Mouse (Mus musculus) G1E-ER4 (cell line): ENCODE data around the gene Rubcn. TPM values are rescaled to one million over a fixed set of nuclear protein-coding genes. Genes with fewer than 3 reads are reported as not detected.

Experiments
- GATA1 ChIP-seq: IDR thresholded peaks from one replicate; pipeline ENCODE4 v1.8.0; 2012; ENCODE audit warnings: low read length, inconsistent platforms
- polyA plus RNA-seq: library from polyadenylated mRNA; stranded (reverse); fragments of >175 nt; gene quantifications from 2 replicates; pipeline ENCODE4 v1.2.3, GENCODE M21; 2012

Rubcn gene
- polyA plus RNA-seq, 1 experiment = 9.3 TPM

- TF ChIP-seq GATA1 = no peak
These were observed 612 bp upstream of the Rubcn start for GRCm38 (mm10) chr16:32878157-32878598.

GRCm38 (mm10) chr16:32876831-32877230 is 735 bp downstream of the Rubcn start:
- no peak for TF ChIP-seq GATA1

GRCm38 (mm10) chr16:32875847-32876246 is 1.7 kb downstream of the Rubcn start:
- no peak for TF ChIP-seq GATA1

DNA sequence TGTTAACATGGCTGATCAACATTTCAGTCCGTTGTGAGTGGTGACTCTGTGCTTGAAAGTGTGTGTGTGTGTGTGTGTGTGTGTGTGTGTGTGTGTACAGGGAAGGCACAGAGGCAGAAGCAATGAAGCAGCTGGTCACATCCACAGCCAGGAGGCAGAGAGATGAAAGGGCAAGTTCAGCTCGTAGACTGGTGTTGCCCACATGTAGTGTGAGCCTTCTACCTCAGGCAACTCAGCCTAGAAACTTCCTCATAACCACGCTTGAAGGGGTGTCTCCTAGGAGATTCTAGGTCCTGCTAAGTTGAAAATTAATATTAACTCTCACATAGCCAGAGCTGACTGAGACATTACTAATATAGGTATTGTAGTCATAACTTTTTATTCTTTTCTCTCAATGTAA is 4.2 kb downstream of the Rubcn start:
- no peak for TF ChIP-seq GATA1

DNA sequence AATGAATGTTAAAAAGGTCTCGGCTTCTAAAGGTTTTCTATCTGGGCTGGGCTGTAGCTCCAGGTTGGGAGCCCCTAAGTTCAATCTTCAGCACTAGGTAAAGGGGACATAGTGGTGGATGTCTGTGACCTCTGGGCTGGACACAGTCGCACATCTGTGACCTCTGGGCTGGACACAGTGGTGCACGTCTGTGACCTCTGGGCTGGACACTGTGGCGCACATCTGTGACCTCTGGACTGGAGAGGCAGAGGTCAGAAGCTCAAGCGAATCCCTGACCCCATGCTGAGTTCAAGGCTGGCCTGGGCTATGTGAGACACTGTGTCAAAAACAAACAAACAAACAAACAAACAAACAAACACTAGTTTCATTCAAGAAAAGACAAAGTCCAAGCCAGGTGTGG is 7.3 kb downstream of the Rubcn start:
- no peak for TF ChIP-seq GATA1

- TF ChIP-seq GATA1 = no peak
These were observed 9.5 kb downstream of the Rubcn start for GRCm38 (mm10) chr16:32867919-32868552.

DNA sequence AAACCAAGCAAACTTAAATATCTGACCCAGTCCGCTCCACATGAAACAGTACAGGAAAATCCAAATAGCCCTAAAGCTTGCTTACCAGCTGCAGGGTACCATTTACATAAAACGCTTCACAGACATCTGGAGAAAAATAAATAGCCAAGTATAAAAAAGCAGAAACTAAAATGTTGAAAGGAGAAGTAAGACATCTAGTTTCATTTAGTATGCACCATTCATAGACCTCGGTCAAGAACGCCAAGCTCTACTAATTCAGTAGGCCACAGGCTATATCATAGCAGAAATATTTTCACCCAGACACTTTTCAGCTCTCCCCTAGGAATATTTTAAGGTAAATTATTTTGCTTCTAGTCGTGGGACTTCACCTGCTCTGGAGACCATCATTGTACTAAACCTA is 10.9 kb downstream of the Rubcn start:
- no peak for TF ChIP-seq GATA1

DNA sequence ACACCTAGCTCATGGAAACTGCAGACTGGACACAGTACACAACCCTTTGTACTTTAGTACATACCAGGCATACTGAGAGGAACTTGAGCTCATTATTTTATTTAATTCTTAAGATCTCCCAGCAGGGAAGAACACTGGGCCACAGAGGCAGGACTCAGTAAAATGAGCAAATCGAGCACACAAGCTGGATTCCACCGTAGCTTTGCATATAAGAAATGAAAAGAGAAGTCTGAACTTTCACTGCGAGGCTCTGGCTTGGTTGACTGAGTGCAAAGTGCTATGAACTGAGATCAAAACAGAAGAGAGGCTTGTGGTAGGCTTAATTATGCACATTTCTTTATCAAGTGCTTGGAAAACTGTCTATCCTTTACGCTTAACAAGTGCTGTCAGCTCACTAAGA is 12.2 kb downstream of the Rubcn start:
- no peak for TF ChIP-seq GATA1

DNA sequence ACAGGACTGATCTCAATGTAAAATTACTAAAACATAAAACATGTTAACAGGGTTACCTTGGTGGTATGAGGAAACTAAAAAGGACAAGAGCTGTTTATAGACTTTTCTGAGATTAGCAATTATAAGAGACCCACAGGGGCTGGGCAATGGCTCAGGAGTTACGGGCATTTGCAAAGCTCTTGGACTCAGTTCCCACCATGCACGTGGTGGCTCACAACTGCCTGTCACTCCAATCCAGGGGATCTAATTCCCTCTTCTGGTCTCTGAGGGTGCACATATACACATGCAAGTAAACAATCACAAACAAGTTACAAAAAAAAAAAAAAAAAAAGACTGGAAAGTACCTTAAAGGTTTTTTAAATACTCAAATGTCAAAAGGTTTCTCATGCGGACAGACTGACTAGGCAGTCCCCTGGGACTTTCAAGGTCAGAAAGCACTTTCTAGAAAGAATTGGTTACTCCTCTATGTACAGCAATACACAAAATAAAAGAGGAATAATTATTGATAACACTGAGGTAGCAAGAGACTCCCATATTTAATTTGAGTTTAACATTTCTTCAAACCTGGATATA is 15.7 kb downstream of the Rubcn start:
- no peak for TF ChIP-seq GATA1

GRCm38 (mm10) chr16:32858771-32859636 is 18.6 kb downstream of the Rubcn start:
- TF ChIP-seq GATA1 = no peak

- TF ChIP-seq GATA1 = no peak
These were observed 19.2 kb downstream of the Rubcn start for GRCm38 (mm10) chr16:32858356-32858755.

GRCm38 (mm10) chr16:32856751-32857150 is 20.8 kb downstream of the Rubcn start:
- no peak for TF ChIP-seq GATA1

- TF ChIP-seq GATA1 = no peak
These were observed 23.5 kb downstream of the Rubcn start for GRCm38 (mm10) chr16:32854050-32854571.

GRCm38 (mm10) chr16:32853492-32854049 is 24.0 kb downstream of the Rubcn start:
- no peak for TF ChIP-seq GATA1

- TF ChIP-seq GATA1 = no peak
These were observed 28.3 kb downstream of the Rubcn start for GRCm38 (mm10) chr16:32849042-32849830.
